Mouse (Mus musculus) MEL (cell line): ENCODE data around the gene Rnf145. TPM values are rescaled to one million over a fixed set of nuclear protein-coding genes. Genes with fewer than 3 reads are reported as not detected.

Experiments
- DNase-seq: peaks from one replicate; pipeline ENCODE4 v3.0.0; 2011; ENCODE audit warnings: low read depth, low spot score
- H3K27ac ChIP-seq: 2 replicates; pipeline ENCODE4 v1.5.1; 2012; ENCODE audit warnings: low read depth, mild to moderate bottlenecking, control low read depth, low read length, moderate library complexity; ENCODE audit not compliant: control insufficient read depth
- H3K27me3 ChIP-seq, 2 experiments: fragments of 150-350 bp in 1 of 2; sonication (generic) in 1 of 2; 2 replicates each; pipeline ENCODE4 v1.6.1; 2012; ENCODE audit warnings: low read length in 2 of 2, mild to moderate bottlenecking in 2 of 2, improper control_type of control experiment in 1 of 2, moderate library complexity in 1 of 2; ENCODE audit not compliant: insufficient read depth in 2 of 2, control insufficient read depth in 1 of 2
- H3K36me3 ChIP-seq, 2 experiments: 2 replicates each; pipeline ENCODE4 v1.6.1; 2012 to 2014; ENCODE audit warnings: low read length in 2 of 2, improper control_type of control experiment in 1 of 2, inconsistent platforms in 1 of 2, mild to moderate bottlenecking in 1 of 2; ENCODE audit not compliant: insufficient read depth in 2 of 2, control insufficient read depth in 1 of 2
- H3K4me1 ChIP-seq, 2 experiments: fragments of 150-350 bp in 1 of 2; sonication (generic) in 1 of 2; 2 replicates each; pipeline ENCODE4 v1.6.1; 2012; ENCODE audit warnings: low read length in 2 of 2, improper control_type of control experiment in 1 of 2, mild to moderate bottlenecking in 1 of 2; ENCODE audit not compliant: insufficient read depth in 2 of 2, control insufficient read depth in 1 of 2
- H3K4me3 ChIP-seq, 2 experiments: fragments of 150-350 bp in 1 of 2; sonication (generic) in 1 of 2; 2 replicates each; pipeline ENCODE4 v1.5.1; 2012; ENCODE audit warnings: low read depth in 2 of 2, low read length in 2 of 2, mild to moderate bottlenecking in 2 of 2, moderate library complexity in 2 of 2, control low read depth in 1 of 2, improper control_type of control experiment in 1 of 2; ENCODE audit not compliant: control insufficient read depth in 1 of 2, insufficient read depth in 1 of 2
- H3K79me2 ChIP-seq: 2 replicates; pipeline ENCODE4 v1.6.1; 2012; ENCODE audit warnings: mild to moderate bottlenecking, low read length, moderate library complexity; ENCODE audit not compliant: control insufficient read depth, poor library complexity, insufficient read depth
- H3K9ac ChIP-seq: 2 replicates; pipeline ENCODE4 v1.6.1; 2012; ENCODE audit warnings: low read depth, mild to moderate bottlenecking, control low read depth, low read length, moderate library complexity; ENCODE audit not compliant: control insufficient read depth, poor library complexity, severe bottlenecking
- H3K9me3 ChIP-seq: fragments of 150-350 bp; sonication (generic); replicated peaks from 2 replicates; pipeline ENCODE4 v1.6.1; 2012; ENCODE audit warnings: mild to moderate bottlenecking, low read length, improper control_type of control experiment, moderate library complexity; ENCODE audit not compliant: insufficient read depth
- CTCF ChIP-seq, 3 experiments: IDR thresholded peaks in 2 of 3; conservative IDR thresholded peaks in 1 of 3; 2 replicates each; pipeline ENCODE4 v1.5.1; 2011 to 2012; ENCODE audit warnings: low read length in 3 of 3, low read depth in 2 of 3, mild to moderate bottlenecking in 2 of 3, improper control_type of control experiment in 1 of 3, inconsistent platforms in 1 of 3, mixed read lengths in 1 of 3, moderate library complexity in 1 of 3; ENCODE audit not compliant: control insufficient read depth in 1 of 3, insufficient read depth in 1 of 3, poor library complexity in 1 of 3, severe bottlenecking in 1 of 3
- EP300 ChIP-seq, 2 experiments: IDR thresholded peaks; 2 replicates each; pipeline ENCODE4 v1.6.1; 2011; ENCODE audit warnings: improper control_type of control experiment in 2 of 2, low read length in 2 of 2, low read depth in 1 of 2, mild to moderate bottlenecking in 1 of 2
- ETS1 ChIP-seq: IDR thresholded peaks from 2 replicates; pipeline ENCODE4 v1.6.1; 2012; ENCODE audit warnings: low read depth, mild to moderate bottlenecking, inconsistent platforms, low read length, improper control_type of control experiment, moderate library complexity
- GABPA ChIP-seq: IDR thresholded peaks from 2 replicates; pipeline ENCODE4 v1.6.1; 2012; ENCODE audit warnings: low read depth, mild to moderate bottlenecking, inconsistent platforms, low read length, improper control_type of control experiment, moderate library complexity
- GATA1 ChIP-seq: IDR thresholded peaks from 2 replicates; pipeline ENCODE4 v1.6.1; 2011; ENCODE audit warnings: low read depth, low read length, improper control_type of control experiment
- HCFC1 ChIP-seq: IDR thresholded peaks from 2 replicates; pipeline ENCODE4 v1.6.1; 2012; ENCODE audit warnings: low read depth, mild to moderate bottlenecking, inconsistent platforms, low read length, improper control_type of control experiment, moderate library complexity
- MAX ChIP-seq: IDR thresholded peaks from 2 replicates; pipeline ENCODE4 v1.6.1; 2011; ENCODE audit warnings: low read length, improper control_type of control experiment
- MYB ChIP-seq: IDR thresholded peaks from 2 replicates; pipeline ENCODE4 v1.6.1; 2011; ENCODE audit warnings: mild to moderate bottlenecking, low read depth, low read length, improper control_type of control experiment
- MYC ChIP-seq: IDR thresholded peaks from 2 replicates; pipeline ENCODE4 v1.6.1; 2011; ENCODE audit warnings: low read depth, mild to moderate bottlenecking, low read length, improper control_type of control experiment, moderate library complexity
- NELFE ChIP-seq: IDR thresholded peaks from 2 replicates; pipeline ENCODE4 v1.6.1; 2011; ENCODE audit warnings: low read depth, low read length, improper control_type of control experiment
- POLR2AphosphoS2 ChIP-seq: IDR thresholded peaks from 2 replicates; pipeline ENCODE4 v1.6.1; 2011; ENCODE audit warnings: low read length, improper control_type of control experiment
- POLR2AphosphoS5 ChIP-seq: IDR thresholded peaks from 2 replicates; pipeline ENCODE4 v1.6.1; 2012; ENCODE audit warnings: low read depth, borderline replicate concordance, mild to moderate bottlenecking, inconsistent platforms, low read length, moderate library complexity, mixed read lengths
- RAD21 ChIP-seq: IDR thresholded peaks from 2 replicates; pipeline ENCODE4 v1.6.1; 2011; ENCODE audit warnings: mild to moderate bottlenecking, low read depth, low read length, improper control_type of control experiment
- SIN3A ChIP-seq: IDR thresholded peaks from 2 replicates; pipeline ENCODE4 v1.6.1; 2012; ENCODE audit warnings: low read length, improper control_type of control experiment, inconsistent platforms
- TAL1 ChIP-seq: IDR thresholded peaks from 2 replicates; pipeline ENCODE4 v1.6.1; 2012; ENCODE audit warnings: mild to moderate bottlenecking, inconsistent platforms, low read length, moderate library complexity, mixed read lengths
- TCF12 ChIP-seq: IDR thresholded peaks from 2 replicates; pipeline ENCODE4 v1.6.1; 2014; ENCODE audit warnings: low read depth, mild to moderate bottlenecking, inconsistent platforms, low read length, improper control_type of control experiment, moderate library complexity
- USF1 ChIP-seq: IDR thresholded peaks from 2 replicates; pipeline ENCODE4 v1.6.1; 2014; ENCODE audit warnings: low read depth, mild to moderate bottlenecking, inconsistent platforms, low read length, improper control_type of control experiment, moderate library complexity
- USF2 ChIP-seq, 2 experiments: IDR thresholded peaks; 2 replicates each; pipeline ENCODE4 v1.6.1; 2011 to 2012; ENCODE audit warnings: improper control_type of control experiment in 2 of 2, low read length in 2 of 2, borderline replicate concordance in 1 of 2, inconsistent platforms in 1 of 2, low read depth in 1 of 2, mild to moderate bottlenecking in 1 of 2; ENCODE audit not compliant: insufficient read depth in 1 of 2
- ZC3H11A ChIP-seq: IDR thresholded peaks from 2 replicates; pipeline ENCODE4 v1.6.1; 2012; ENCODE audit warnings: low read depth, mild to moderate bottlenecking, inconsistent platforms, low read length, improper control_type of control experiment
- polyA plus RNA-seq, 2 experiments: library from polyadenylated mRNA; stranded (reverse) in 1 of 2; unstranded in 1 of 2; fragments of >175 nt in 1 of 2; fragments of >200 nt in 1 of 2; gene quantifications; 2 replicates each; pipeline versions ENCODE4 v1.2.1 to v1.2.4; 2012; ENCODE audit warnings: low replicate concordance in 2 of 2, low read depth in 1 of 2; ENCODE audit not compliant: insufficient read length in 2 of 2, insufficient read depth in 1 of 2, missing spikeins in 1 of 2
- total RNA-seq: library from RNA; depleted of rRNA; stranded (reverse); fragments of 300-350 nt; gene quantifications from 2 replicates; pipeline ENCODE4 v1.2.3, GENCODE M21; 2012

The Rnf145 gene
- total and polyA plus RNA-seq, 3 experiments: 73.5 to 94.1 TPM; not detected in 1

DNA sequence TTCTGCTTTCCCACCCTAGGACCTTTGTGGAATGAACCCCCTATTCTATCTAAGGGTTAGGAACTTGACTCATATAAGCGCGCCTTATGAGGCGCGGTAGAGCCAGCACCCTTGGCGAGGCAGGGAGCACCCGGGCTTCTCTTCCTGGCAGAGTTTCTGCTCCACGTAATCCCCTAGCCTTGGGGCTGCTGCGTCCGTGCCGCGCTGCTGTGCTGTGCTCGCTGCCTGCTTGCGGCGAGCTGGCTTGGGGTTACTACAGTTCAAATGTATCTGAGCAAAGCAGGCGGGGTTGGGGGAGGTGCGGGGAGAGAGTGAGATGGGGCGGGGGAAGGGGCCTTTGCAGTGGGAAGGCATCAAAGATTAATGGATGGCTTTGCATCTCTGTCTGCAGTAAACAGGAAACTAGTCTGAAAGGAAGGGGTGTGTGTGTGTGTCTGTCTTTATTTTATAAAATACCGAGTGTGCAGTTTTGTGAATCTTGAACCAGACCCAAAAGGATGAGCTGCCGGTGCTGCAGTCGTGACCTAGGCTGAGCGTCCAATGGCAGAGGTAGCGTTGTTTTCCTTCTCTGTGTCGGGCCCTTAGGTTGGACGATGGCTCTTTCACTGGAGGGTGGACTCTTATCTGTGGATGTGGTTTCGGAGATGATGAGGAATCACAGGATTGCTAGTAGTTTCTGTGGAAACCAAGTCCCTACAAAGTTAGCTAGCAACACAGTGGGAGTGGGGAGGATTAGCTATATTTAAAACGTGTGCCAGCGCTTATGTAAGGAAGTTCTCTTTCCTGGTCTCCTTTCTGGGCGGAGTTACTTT, 1.4 kb downstream of the Rnf145 start (continued):
- TF ChIP-seq USF2 (IDR thresholded peaks at IDR 0.05; ENCODE audit: borderline replicate concordance in 1 of 2, insufficient read depth in 1 of 2, low read depth in 1 of 2, low read length in 2 of 2) (no peak), CTCF (IDR thresholded peaks at IDR 0.05 in 2 of 3, conservative IDR thresholded peaks at IDR 0.05 in 1 of 3; ENCODE audit: control insufficient read depth in 1 of 3, insufficient read depth in 1 of 3, low read depth in 2 of 3, low read length in 3 of 3, poor library complexity in 1 of 3, severe bottlenecking in 1 of 3) (no peak), GABPA (no peak)

DNA sequence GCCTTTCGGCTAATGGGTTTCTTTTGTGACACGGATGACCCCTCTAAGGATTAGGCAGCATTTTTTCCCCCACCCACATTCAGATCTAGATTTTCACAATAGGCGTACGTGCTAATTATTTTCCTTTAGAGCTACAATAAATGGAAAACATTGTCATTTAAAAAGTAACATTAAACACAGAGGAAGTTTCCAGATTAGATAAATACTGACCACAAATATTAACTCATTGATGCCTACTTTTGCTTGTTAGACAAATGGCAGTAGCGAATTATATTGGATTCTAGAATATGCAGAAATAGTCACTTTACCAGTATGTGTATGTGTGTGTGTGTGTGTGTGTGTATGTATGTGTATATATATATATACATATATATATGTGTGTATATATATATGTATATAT, 3.8 kb downstream of the Rnf145 start:
- peaks cover 10 to 22% of the 10 kb centered on the region in 2 experiments for H3K4me1 ChIP-seq
- no peak overlapping the region for H3K9ac ChIP-seq
- TF ChIP-seq EP300 (IDR thresholded peaks at IDR 0.05; ENCODE audit: low read depth in 1 of 2, low read length in 2 of 2) (peak; percentile 47 to 66; a peak in 3 of 4 replicates), RAD21 (no peak), TCF12 (no peak), USF1 (no peak), MYB (no peak), MAX (no peak), NELFE (no peak), SIN3A (peak; percentile 70), ZC3H11A (no peak), GATA1 (peak; percentile 80), POLR2AphosphoS5 (no peak), ETS1 (0 out of 2 replicates have a peak, but pooled peaks have one; percentile 7)
- no peak for DNase-seq
- H3K9me3 ChIP-seq: no peaks in the 10 kb centered on the region
- no peaks in the 10 kb centered on the region for H3K27me3 ChIP-seq
- peaks cover 35 to 36% of the 10 kb centered on the region in 2 experiments for H3K36me3 ChIP-seq
- peaks cover 64% of the 10 kb centered on the region for H3K79me2 ChIP-seq
- no peak overlapping the region for H3K27ac ChIP-seq
- no peak overlapping the region for H3K4me3 ChIP-seq

DNA sequence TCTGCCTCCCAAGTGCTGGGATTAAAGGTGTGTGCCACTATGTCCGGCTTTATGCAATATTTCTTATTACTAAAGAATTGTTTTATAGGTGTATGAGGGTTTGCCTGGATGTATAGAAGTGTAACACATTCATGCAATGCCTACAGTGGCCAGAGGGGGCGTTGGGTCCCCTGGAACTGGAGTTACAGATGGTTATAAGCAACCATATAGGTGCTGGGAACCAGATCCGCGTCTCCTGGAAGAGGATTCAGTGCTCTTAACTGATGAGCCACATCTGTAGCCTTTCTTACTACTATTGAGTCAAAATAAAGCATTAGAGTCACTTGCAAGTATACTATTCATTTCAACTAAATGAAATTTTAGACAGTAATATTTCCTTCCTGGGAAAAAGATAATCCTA, 7.0 kb downstream of the Rnf145 start:
- H3K9me3 ChIP-seq: no peaks in the 10 kb centered on the region
- H3K27me3 ChIP-seq: no peaks in the 10 kb centered on the region
- H3K4me3 ChIP-seq: no peak overlapping the region
- TF ChIP-seq MYC: no peak
- no peak for TF ChIP-seq USF1
- peak; percentile 5; the same call in 1 of the 2 replicates for TF ChIP-seq RAD21
- TF ChIP-seq MAX: no peak
- TF ChIP-seq CTCF (IDR thresholded peaks at IDR 0.05 in 2 of 3, conservative IDR thresholded peaks at IDR 0.05 in 1 of 3; ENCODE audit: control insufficient read depth in 1 of 3, insufficient read depth in 1 of 3, low read depth in 2 of 3, low read length in 3 of 3, poor library complexity in 1 of 3, severe bottlenecking in 1 of 3): peak; percentile 57 to 62 (median 58)
- no peak for TF ChIP-seq POLR2AphosphoS2
- no peak for TF ChIP-seq HCFC1
- TF ChIP-seq TAL1: no peak
- TF ChIP-seq SIN3A: no peak
- peaks cover 50 to 52% of the 10 kb centered on the region in 2 experiments for H3K36me3 ChIP-seq
- H3K9ac ChIP-seq: no peak overlapping the region
- peaks cover 23 to 36% of the 10 kb centered on the region in 2 experiments for H3K4me1 ChIP-seq
- peaks cover 50% of the 10 kb centered on the region for H3K79me2 ChIP-seq
- DNase-seq: peak; percentile 79
- no peak overlapping the region for H3K27ac ChIP-seq
